Mouse (Mus musculus) urinary bladder, adult 2 months (tissue): ENCODE data around the gene N4bp2. TPM values are rescaled to one million over a fixed set of nuclear protein-coding genes. Genes with fewer than 3 reads are reported as not detected.
"Not testable (repeated sequence)": the region's sequence is repeated elsewhere in the genome, so short reads cannot be mapped to it uniquely, and the experiment has no call there.

Experiments
- DNase-seq: peaks from one replicate; pipeline ENCODE4 v3.0.0; 2022; ENCODE audit warnings: low spot score
- polyA plus RNA-seq: library from polyadenylated mRNA; depleted of rRNA; stranded (reverse); fragments of >200 nt; gene quantifications from 2 replicates; pipeline ENCODE4 v1.2.3, GENCODE M21; 2012; rRNA removed

N4bp2 gene
- polyA plus RNA-seq = 7.9 TPM in 2 replicates

DNA sequence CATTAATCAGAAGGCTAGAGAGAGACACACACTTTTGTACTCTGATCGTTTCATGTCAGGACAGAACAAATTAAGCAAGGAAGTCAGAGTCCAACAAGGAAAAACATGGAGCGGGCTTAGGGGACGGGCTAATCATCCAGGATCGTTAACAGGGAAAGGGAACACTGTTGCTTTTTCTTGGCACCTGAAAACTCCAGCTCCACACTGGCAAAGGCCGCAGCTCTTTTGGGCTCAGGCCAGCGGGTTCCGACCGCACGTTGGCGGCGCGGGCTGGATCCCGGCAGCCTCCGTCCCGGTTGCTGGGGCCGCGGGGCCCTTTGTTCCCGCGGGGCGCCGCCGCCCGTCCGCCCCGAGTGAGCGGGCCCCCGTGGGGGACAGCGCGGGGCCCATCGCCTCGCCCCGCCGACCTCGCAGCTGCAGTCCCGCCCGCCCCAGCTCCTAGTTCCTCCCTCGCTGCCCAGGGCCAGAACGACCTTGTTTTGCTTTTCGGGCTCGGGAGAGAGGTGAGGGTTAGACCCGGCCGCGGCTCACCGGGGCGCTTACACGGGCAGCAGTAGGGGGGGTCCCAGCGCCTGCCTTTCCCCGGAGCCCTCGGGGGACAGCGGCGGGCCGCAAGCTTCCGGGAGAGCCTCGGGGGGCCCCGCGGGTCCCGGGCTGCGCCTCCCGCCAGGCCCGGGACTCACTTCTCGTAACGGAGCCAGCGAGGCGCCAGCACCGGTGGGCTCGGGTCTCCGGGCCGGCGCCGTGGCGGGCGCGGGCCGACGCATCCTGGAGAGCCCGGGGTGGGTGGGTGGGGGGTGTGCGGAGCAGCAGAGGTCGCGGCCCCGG, at the start of gene N4bp2:
Gene N4bp2 (plus strand): TSS at position 434 of the 828 bp plus-strand sequence.
- peak; percentile 70 for DNase-seq

GRCm38 (mm10) chr5:65715084-65715483, 48.2 kb upstream of the N4bp2 start:
- no peak for DNase-seq

GRCm38 (mm10) chr5:65717063-65717902, 46.0 kb upstream of the N4bp2 start:
- no peak for DNase-seq

DNA sequence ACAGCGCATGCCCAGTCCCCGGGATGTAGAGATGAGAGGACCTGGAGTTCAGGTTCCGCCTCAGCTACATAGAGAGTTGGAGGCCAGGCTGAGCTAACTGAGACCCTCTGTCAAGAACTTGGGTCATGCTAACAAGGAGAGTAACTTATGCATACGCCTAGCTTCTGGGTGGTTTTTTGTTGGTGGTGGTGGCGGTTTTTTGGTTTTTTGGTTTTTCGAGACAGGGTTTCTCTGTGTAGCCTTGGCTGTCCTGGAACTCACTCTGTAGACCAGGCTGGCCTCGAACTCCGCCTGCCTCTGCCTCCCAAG, 45.5 kb upstream of the N4bp2 start:
- DNase-seq = not testable (repeated sequence)

GRCm38 (mm10) chr5:65718368-65718767, 45.0 kb upstream of the N4bp2 start:
- no peak for DNase-seq

GRCm38 (mm10) chr5:65724311-65725054, 38.8 kb upstream of the N4bp2 start:
- peak; percentile 47 for DNase-seq

DNA sequence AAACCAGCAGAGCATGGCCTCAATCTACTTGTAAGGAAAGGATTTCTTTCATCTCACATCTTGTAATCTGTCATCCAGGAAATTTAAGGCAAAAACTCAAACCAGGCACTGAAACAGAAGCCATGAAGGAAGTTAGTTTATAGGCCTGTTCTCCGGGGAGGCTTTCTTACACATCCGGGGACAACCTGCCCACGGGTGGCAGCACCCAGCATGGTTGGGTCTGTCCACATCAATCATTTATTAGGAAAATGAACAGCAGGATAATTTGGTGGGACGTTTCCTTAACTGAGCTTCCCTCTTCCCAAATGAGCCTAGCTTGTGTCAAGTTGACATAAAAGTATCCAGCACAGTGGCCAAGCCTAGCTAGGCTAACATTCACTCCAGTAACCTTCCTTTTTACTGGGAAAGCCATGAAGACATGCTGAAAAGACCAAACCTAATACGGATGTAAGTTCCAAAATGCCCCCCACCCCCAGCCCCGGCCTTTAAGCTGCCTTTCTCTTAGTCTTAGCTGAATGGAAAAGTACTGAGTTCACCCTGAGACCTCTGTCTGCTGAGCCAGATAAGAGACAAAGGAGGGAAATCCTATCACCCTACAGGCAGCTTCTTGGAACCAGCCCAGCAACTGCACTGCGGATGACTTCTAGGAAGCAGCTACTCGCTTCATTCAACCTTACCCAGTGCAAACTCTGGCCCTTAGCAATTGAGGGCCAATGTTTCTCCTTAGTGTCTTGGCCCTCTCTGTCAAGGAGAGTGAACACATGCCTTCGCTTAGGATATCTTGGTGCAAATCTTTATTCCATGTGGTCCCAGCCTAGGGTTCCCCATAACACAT, 31.9 kb upstream of the N4bp2 start:
- DNase-seq = no peak

- no peak for DNase-seq
Measured at GRCm38 (mm10) chr5:65735601-65736000, 27.7 kb upstream of the N4bp2 start.

DNA sequence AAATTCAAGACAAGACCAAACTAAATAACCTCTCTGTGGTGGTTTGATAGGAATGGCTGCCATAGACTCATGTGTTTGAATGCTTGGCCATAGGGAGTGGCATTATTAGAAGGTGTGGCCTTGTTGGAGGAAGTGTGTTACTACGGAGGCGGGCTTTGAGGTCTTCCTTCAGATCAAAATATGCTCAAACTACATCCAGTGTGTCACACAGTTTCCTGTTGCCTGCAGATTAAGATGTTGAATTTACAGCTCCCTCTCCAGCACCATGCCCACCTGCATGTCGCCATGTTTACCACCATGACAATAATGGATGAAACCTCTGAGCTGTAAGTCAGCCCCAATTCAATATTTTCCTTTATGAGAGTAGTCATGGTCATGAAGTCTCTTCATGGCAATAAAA, 24.0 kb upstream of the N4bp2 start:
- no peak for DNase-seq

- DNase-seq = no peak
Measured at GRCm38 (mm10) chr5:65746908-65747307, 16.4 kb upstream of the N4bp2 start.

- DNase-seq = no peak
Measured at GRCm38 (mm10) chr5:65748386-65748785, 14.9 kb upstream of the N4bp2 start.

GRCm38 (mm10) chr5:65748880-65749279, 14.4 kb upstream of the N4bp2 start:
- no peak for DNase-seq

- DNase-seq = no peak
Measured at GRCm38 (mm10) chr5:65752021-65752420, 11.3 kb upstream of the N4bp2 start.

GRCm38 (mm10) chr5:65755859-65756258, 7.5 kb upstream of the N4bp2 start:
- no peak for DNase-seq

GRCm38 (mm10) chr5:65757110-65757509, 6.2 kb upstream of the N4bp2 start:
- DNase-seq = no peak

GRCm38 (mm10) chr5:65760041-65760440, 3.3 kb upstream of the N4bp2 start:
- no peak for DNase-seq

GRCm38 (mm10) chr5:65760599-65760998, 2.7 kb upstream of the N4bp2 start:
- DNase-seq = no peak

GRCm38 (mm10) chr5:65761020-65761419, 2.3 kb upstream of the N4bp2 start:
- no peak for DNase-seq

DNA sequence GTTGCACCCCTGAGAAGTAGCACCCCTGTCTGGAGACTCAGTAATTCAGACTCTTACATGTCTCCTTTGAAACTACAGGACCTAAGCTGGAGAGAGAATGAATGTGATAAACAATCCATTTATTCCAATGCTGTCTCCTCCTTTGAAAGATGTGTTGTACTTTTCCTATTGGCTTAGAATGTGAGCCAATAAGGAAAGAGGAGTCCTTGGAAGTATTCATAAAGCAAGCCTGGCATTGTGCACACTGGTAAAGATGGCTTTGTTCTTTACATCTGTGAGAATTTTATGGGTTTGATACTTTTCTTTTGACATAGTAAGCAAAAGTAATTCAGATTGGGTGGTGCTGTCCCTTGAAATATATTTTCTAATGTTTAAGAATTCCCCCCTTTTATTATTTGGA, 1.4 kb upstream of the N4bp2 start:
- no peak for DNase-seq

- DNase-seq = no peak
Measured at GRCm38 (mm10) chr5:65762686-65763085, 635 bp upstream of the N4bp2 start.
